Mouse (Mus musculus): ENCODE data around the gene Kcnq4. TPM values are rescaled to one million over a fixed set of nuclear protein-coding genes. Genes with fewer than 3 reads are reported as not detected.
A peak's percentile ranks its signal among the peaks of the same experiment; 100 is the strongest.

The Kcnq4 gene
- polyA plus RNA-seq, 1 experiment from 2014 or later: 6.2 TPM

DNA sequence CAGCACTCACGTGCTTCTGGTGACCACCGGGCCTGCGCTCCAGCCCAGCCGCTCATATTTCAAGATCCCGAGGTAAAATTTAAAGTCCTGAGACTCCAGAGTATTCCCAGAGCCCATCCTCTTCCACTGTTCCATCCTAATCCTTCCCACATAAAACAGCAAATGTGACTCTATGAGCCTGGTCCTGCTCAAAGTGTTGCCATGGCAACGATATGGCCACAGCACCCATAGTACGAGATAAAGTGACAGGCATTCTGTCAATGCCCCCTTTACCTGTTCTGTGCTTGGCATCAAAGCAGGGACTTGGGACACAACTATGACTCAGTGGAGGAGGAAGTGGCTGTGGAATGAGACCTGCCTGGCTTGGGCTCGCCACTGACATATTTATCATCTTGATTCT lies 92.5 kb downstream of the Kcnq4 start:
- Histone ChIP-seq H3K4me3 (replicated peaks) (no peak overlapping the region), H3K27ac (no peak overlapping the region)

DNA sequence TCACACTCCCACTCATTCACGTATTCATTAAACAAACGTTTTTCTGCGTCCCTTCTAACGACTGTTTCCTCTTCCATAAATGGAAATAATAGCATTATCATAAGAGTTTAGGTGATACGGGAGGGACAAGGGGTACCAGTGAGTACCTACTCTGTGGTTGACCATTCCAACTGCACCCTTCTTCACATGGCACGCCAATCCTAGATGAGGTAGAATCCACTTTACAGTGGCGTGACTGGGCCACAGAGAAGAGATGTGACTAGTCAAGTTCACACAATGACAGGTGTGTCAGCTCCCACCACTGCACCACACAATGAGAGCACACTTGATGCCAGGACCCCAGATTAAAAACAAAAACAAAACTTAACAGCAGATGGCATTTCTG lies 98.2 kb downstream of the Kcnq4 start:
- Histone ChIP-seq H3K4me3 (replicated peaks) (peak overlapping the region; percentile 50), H3K4me1 (replicated peaks) (peaks cover 8% of the 10 kb centered on the region), H3K27ac (no peak overlapping the region), H3K9ac (replicated peaks) (no peak overlapping the region), H3K27me3 (peaks cover 60% of the 10 kb centered on the region), H3K9me3 (no peaks in the 10 kb centered on the region), H3K4me2 (peak overlapping the region; percentile 91), H3K36me3 (no peaks in the 10 kb centered on the region)
- ATAC-seq (ENCODE audit: insufficient number of reproducible peaks, insufficient read depth, low FRiP score, low TSS enrichment, low read depth): no peak
- 20% methylated on average over 7 of the region's 7 CpGs for WGBS

More for the DNA sequence above, 92.5 kb downstream of the Kcnq4 start:
- Histone ChIP-seq H3K9me3 (no peaks in the 10 kb centered on the region), H3K36me3 (no peaks in the 10 kb centered on the region), H3K27me3 (peaks cover 28% of the 10 kb centered on the region), H3K4me1 (replicated peaks) (no peaks in the 10 kb centered on the region), H3K4me2 (no peak overlapping the region), H3K9ac (replicated peaks) (no peak overlapping the region)
- 76% methylated on average over 8 of the region's 8 CpGs for WGBS
- ATAC-seq (ENCODE audit: insufficient number of reproducible peaks, insufficient read depth, low FRiP score, low TSS enrichment, low read depth): no peak

DNA sequence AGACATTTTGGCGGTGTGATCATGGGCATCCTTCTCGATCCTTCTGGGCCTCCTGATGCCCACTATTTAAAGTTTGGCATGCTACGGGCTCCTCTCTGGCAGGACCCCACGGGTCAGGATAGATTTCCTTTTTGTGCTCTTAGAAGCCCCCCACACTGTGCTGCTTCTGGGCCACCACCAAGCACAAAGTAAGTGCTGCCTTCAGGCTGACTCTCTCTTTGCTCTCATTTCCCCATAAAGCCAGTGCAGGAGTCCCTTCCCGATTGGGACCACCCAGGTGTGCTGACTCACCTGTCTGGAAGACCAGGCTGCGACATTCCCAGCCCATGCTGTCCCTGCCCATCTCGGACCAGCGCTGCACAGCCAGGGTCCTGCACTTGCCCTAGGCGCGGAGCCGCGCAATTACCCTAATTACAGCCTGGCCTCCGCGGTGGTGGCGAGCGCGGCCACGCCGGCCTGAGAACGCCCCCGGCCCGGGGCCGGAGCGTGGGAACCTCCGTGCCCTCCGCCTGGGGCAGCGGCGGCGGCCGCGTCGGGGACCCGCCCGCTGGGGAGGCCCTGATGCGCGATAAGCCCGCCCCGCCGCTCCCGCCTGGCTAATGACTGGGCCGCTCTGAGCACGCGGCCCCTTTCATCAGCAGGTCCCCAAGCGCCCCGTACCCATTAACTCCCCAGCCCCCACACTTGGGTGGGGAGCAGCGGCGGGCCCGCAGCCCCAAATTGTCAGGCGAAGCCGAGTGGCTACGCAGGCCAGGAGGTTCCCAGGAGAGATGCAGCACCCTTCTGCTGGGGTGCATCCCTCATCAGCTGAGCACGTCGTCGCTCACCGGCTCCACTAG lies 98.8 kb downstream of the Kcnq4 start:
- H3K9ac ChIP-seq (replicated peaks): peak overlapping the region; percentile 60
- peaks cover 60% of the 10 kb centered on the region for H3K27me3 ChIP-seq
- 4% methylated on average over 55 of the region's 55 CpGs for WGBS
- H3K4me2 ChIP-seq: peak overlapping the region; percentile 91
- ATAC-seq (ENCODE audit: insufficient number of reproducible peaks, insufficient read depth, low FRiP score, low TSS enrichment, low read depth): peak; percentile 70
- H3K9me3 ChIP-seq: no peaks in the 10 kb centered on the region
- H3K27ac ChIP-seq: no peak overlapping the region
- H3K36me3 ChIP-seq: no peaks in the 10 kb centered on the region
- H3K4me1 ChIP-seq (replicated peaks): peaks cover 8% of the 10 kb centered on the region
- peak overlapping the region; percentile 50 for H3K4me3 ChIP-seq (replicated peaks)

MicroRNAs encoded within 50 kb of the gene (microRNA counts, 519-probe panel; counts per million panel counts)
- microRNA mmu-miR-30e: not detected

Small RNA genes within 50 kb of the gene (microRNA-seq; reads per million reads assigned to microRNA genes)
- gene Mir30c-1: 68.3 reads per million, percentile 46 among the genes with 10 or more reads in this experiment
- gene Mir30e: not detected
- gene Mir30f: not detected

Other genes starting within 250 kb of the Kcnq4 start
- not detected in 2 replicates for gene Slfnl1, start 216.4 kb downstream of the Kcnq4 start, polyA plus RNA-seq (2016; fragmentation: Nextera tagmentation; extraction: Ambion mirVana)
- 110 and 112 TPM in 2 replicates for gene Ctps, start 178.3 kb downstream of the Kcnq4 start, polyA plus RNA-seq (2016; fragmentation: Nextera tagmentation; extraction: Ambion mirVana)
- gene Gm8439, start 159.9 kb downstream of the Kcnq4 start, polyA plus RNA-seq (2016; fragmentation: Nextera tagmentation; extraction: Ambion mirVana): not detected in 2 replicates
- gene Cited4, start 82.0 kb downstream of the Kcnq4 start, polyA plus RNA-seq (2016; fragmentation: Nextera tagmentation; extraction: Ambion mirVana): 6.0 and 6.8 TPM in 2 replicates
- 117 and 118 TPM in 2 replicates for gene Nfyc, start 83.0 kb upstream of the Kcnq4 start, polyA plus RNA-seq (2016; fragmentation: Nextera tagmentation; extraction: Ambion mirVana)
- gene Rims3, start 106.2 kb upstream of the Kcnq4 start, polyA plus RNA-seq (2016; fragmentation: Nextera tagmentation; extraction: Ambion mirVana): 0.35 and 0.98 TPM in 2 replicates
- 34.7 and 34.8 TPM in 2 replicates for gene Exo5, start 176.4 kb upstream of the Kcnq4 start, polyA plus RNA-seq (2016; fragmentation: Nextera tagmentation; extraction: Ambion mirVana)
- 12.4 and 13.0 TPM in 2 replicates for gene Zfp69, start 203.1 kb upstream of the Kcnq4 start, polyA plus RNA-seq (2016; fragmentation: Nextera tagmentation; extraction: Ambion mirVana)

Data from limb, embryonic 12.5 days (tissue).